Mouse (Mus musculus): ENCODE measurements around the gene Rdh9. TPM values are rescaled to one million over a fixed set of nuclear protein-coding genes. Genes with fewer than 3 reads are reported as not detected.
"Not testable (repeated sequence)": the region's sequence is repeated elsewhere in the genome, so short reads cannot be mapped to it uniquely, and the experiment has no call there.

Rdh9 gene
- polyA plus RNA-seq, 1 experiment from 2014 or later, result 0.32 TPM

DNA sequence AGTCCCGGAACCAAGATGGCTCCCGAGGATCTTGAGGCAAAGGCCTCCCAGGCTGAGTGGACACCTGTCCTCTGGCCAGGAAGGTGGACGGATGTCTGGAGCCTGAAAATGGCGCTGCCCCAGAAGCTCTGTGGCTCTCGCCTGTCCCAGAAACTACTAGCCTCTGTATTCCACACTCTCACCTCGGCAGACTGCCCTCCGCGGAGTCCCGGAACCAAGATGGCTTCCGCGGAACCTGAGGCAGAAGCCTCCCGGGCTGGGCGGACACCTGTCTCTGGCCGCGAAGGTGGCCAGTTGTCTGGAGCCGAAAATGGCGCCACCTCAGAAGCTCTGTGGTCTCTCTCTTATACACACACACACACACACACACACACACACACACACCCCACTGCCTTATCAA is 6.1 kb downstream of the Rdh9 start:
- not testable (repeated sequence) for H3K27ac ChIP-seq (ENCODE audit: low read length); H3K9ac ChIP-seq (replicated peaks; ENCODE audit: low read depth, low read length); H3K27me3 ChIP-seq (replicated peaks; ENCODE audit: control insufficient read depth, insufficient read depth, low read length); H3K36me3 ChIP-seq (ENCODE audit: control insufficient read depth, insufficient read depth); H3K9me3 ChIP-seq (ENCODE audit: control insufficient read depth, low read length); H3K4me2 ChIP-seq (ENCODE audit: low read length); H3K4me1 ChIP-seq (replicated peaks; ENCODE audit: control insufficient read depth, insufficient read depth, low read length); H3K4me3 ChIP-seq (replicated peaks; ENCODE audit: low read length); ATAC-seq
- WGBS, result 96% methylated on average over 17 of the region's 17 CpGs

DNA sequence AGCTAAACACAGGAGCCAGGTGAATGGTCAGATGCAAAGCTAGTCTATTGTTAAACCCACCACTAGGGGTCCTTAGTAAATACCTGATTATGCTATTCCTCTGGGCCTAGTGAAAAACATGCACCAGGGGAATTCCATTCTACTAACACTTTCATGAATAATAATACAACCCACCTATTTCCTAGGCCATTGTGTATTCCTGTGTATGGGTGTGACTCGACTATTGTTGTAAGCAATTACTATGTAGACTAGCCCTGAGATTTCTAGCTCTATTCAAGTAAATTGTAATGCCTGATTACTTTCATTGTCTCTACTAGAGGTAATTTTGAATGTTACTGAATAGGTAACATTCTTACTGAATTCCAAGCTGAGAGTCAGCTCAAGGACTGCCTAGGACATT is 9.2 kb downstream of the Rdh9 start:
- H3K9ac ChIP-seq (replicated peaks; ENCODE audit: low read depth, low read length); ATAC-seq; H3K4me1 ChIP-seq (replicated peaks; ENCODE audit: control insufficient read depth, insufficient read depth, low read length); H3K9me3 ChIP-seq (ENCODE audit: control insufficient read depth, low read length); H3K4me3 ChIP-seq (replicated peaks; ENCODE audit: low read length); H3K4me2 ChIP-seq (ENCODE audit: low read length); H3K27me3 ChIP-seq (replicated peaks; ENCODE audit: control insufficient read depth, insufficient read depth, low read length); H3K27ac ChIP-seq (ENCODE audit: low read length); H3K36me3 ChIP-seq (ENCODE audit: control insufficient read depth, insufficient read depth): not testable (repeated sequence)
- 65% methylated on average over 1 of the region's 1 CpGs for WGBS

DNA sequence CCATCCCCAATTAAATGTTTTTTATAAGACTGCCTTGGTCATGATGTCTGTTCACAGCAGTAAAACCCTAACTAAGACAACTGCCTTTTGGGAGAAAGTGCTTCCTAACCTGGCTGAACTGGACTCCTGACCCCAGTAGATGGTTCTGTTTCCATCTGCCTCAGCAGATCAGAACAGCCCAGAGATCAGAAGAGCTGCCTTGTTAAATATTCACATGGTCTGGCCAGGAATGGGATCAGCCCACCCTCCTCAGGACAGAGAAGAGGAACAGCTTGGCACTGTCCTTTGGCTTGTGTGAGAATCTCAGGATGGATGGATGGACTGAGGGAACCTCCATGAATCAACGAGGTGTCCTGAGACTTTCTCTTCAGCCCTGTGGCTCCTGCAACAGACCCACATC is 23.1 kb downstream of the Rdh9 start:
- Histone ChIP-seq H3K36me3 (ENCODE audit: control insufficient read depth, insufficient read depth) (no peaks in the 10 kb centered on the region), H3K9me3 (ENCODE audit: control insufficient read depth, low read length) (no peaks in the 10 kb centered on the region), H3K27ac (ENCODE audit: low read length) (no peak overlapping the region), H3K4me3 (replicated peaks; ENCODE audit: low read length) (no peak overlapping the region), H3K27me3 (replicated peaks; ENCODE audit: control insufficient read depth, insufficient read depth, low read length) (no peaks in the 10 kb centered on the region), H3K4me1 (replicated peaks; ENCODE audit: control insufficient read depth, insufficient read depth, low read length) (no peaks in the 10 kb centered on the region), H3K9ac (replicated peaks; ENCODE audit: low read depth, low read length) (no peak overlapping the region), H3K4me2 (ENCODE audit: low read length) (no peak overlapping the region)
- no peak for ATAC-seq
- 78% methylated on average over 1 of the region's 1 CpGs for WGBS

DNA sequence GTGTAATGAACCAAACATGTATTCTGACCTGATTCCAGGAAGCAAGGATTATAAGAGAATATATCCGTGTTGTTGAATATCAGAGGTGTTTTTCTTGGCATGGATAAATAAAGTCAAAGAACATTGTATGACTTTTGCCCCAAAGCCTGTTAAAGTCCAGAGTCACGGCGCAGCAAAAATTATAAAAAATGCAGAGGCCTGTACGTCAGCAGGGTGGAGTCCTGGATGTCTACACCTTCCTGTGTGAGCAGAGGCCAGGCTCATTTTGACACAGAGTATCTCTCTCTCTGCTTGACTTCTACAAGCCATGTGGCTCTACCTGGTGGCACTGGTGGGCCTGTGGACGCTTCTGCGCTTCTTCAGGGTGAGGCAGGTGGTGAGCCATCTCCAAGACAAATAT is 24.7 kb downstream of the Rdh9 start, which contains the start of gene Rdh16:
Gene Rdh16, plus strand, starts transcription at position 262 of the 400 bp plus-strand sequence.
- no peak for ATAC-seq
- WGBS, result 92% methylated on average over 6 of the region's 6 CpGs
- Histone ChIP-seq H3K27ac (ENCODE audit: low read length) (no peak within 1 kb of the TSS), H3K27me3 (replicated peaks; ENCODE audit: control insufficient read depth, insufficient read depth, low read length) (no peaks in the 10 kb centered on the region), H3K36me3 (ENCODE audit: control insufficient read depth, insufficient read depth) (no peaks in the 10 kb centered on the region), H3K4me3 (replicated peaks; ENCODE audit: low read length) (no peak within 1 kb of the TSS), H3K9ac (replicated peaks; ENCODE audit: low read depth, low read length) (no peak within 1 kb of the TSS), H3K9me3 (ENCODE audit: control insufficient read depth, low read length) (no peaks in the 10 kb centered on the region), H3K4me2 (ENCODE audit: low read length) (no peak within 1 kb of the TSS), H3K4me1 (replicated peaks; ENCODE audit: control insufficient read depth, insufficient read depth, low read length) (no peaks in the 10 kb centered on the region)

DNA sequence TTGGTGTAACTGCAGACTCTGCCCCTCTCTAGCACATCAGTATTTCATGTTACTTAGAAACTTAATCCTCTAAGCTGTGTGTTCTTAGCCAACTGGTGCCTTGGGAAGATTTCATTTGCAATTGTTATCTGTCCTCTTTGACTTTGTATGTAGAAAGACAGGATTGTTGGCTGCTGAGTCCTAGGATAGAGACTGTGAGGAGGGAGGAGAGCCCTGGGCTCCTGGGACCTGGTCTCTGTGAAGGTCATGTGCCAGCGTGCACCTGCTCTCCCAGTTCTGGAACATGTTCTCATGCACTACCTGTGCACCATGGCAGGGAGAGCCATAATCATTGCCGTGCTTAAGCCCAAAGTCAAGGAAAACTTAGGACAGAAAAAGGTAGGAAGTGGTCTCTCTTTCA is 25.4 kb downstream of the Rdh9 start:
- no peaks in the 10 kb centered on the region for H3K4me1 ChIP-seq (replicated peaks; ENCODE audit: control insufficient read depth, insufficient read depth, low read length)
- no peak for ATAC-seq
- H3K4me2 ChIP-seq (ENCODE audit: low read length), result no peak overlapping the region
- H3K4me3 ChIP-seq (replicated peaks; ENCODE audit: low read length), result no peak overlapping the region
- no peak overlapping the region for H3K27ac ChIP-seq (ENCODE audit: low read length)
- no peak overlapping the region for H3K9ac ChIP-seq (replicated peaks; ENCODE audit: low read depth, low read length)
- no peaks in the 10 kb centered on the region for H3K27me3 ChIP-seq (replicated peaks; ENCODE audit: control insufficient read depth, insufficient read depth, low read length)
- H3K9me3 ChIP-seq (ENCODE audit: control insufficient read depth, low read length), result no peaks in the 10 kb centered on the region
- 92% methylated on average over 2 of the region's 2 CpGs for WGBS
- no peaks in the 10 kb centered on the region for H3K36me3 ChIP-seq (ENCODE audit: control insufficient read depth, insufficient read depth)

DNA sequence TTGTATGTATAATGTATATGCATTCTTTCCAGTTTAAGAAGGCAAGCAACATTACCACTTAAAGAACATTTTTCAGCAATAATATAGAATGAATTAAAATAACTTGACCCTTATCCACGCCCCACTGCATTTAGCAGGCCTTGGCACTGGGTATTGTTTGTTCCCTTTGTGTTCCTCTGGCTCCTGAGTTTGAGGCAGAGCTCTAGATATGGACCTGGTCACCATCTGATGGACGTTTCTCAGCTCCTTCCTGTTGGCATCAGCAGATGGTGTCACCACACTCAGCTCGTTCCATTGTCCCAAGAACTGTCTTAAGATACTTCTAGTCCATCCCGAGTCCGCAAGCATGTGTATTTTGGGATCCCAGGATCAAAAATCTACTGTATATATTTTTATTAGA is 26.1 kb downstream of the Rdh9 start:
- Histone ChIP-seq H3K4me3 (replicated peaks; ENCODE audit: low read length) (no peak overlapping the region), H3K27me3 (replicated peaks; ENCODE audit: control insufficient read depth, insufficient read depth, low read length) (no peaks in the 10 kb centered on the region), H3K9me3 (ENCODE audit: control insufficient read depth, low read length) (no peaks in the 10 kb centered on the region), H3K36me3 (ENCODE audit: control insufficient read depth, insufficient read depth) (no peaks in the 10 kb centered on the region), H3K4me1 (replicated peaks; ENCODE audit: control insufficient read depth, insufficient read depth, low read length) (no peaks in the 10 kb centered on the region), H3K4me2 (ENCODE audit: low read length) (no peak overlapping the region), H3K27ac (ENCODE audit: low read length) (no peak overlapping the region), H3K9ac (replicated peaks; ENCODE audit: low read depth, low read length) (no peak overlapping the region)
- ATAC-seq, result no peak
- WGBS, result 80% methylated on average over 5 of the region's 5 CpGs

DNA sequence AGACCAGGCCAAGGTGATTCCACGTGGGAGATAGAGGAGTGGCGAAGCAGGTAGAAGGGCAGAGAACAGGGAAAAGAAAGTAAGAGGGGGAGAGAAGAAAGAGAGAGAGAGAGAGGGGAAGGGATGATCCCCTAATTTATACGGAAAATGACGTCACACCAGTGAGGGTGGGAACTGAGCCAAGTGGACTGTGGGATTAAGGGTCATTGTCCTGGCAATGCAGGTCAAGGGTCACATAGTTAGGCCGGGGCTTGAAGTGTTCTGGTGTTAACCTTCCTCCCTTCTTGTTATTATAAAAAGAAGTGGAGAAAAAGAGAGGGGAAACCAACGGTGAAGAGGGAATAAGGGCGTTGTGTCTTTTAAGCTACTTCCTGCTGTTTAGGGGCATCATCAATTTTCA is 28.2 kb downstream of the Rdh9 start:
- 69% methylated on average over 7 of the region's 7 CpGs for WGBS
- H3K27ac ChIP-seq (ENCODE audit: low read length), result no peak overlapping the region
- no peak overlapping the region for H3K9ac ChIP-seq (replicated peaks; ENCODE audit: low read depth, low read length)
- H3K4me1 ChIP-seq (replicated peaks; ENCODE audit: control insufficient read depth, insufficient read depth, low read length), result no peaks in the 10 kb centered on the region
- H3K36me3 ChIP-seq (ENCODE audit: control insufficient read depth, insufficient read depth), result no peaks in the 10 kb centered on the region
- no peaks in the 10 kb centered on the region for H3K27me3 ChIP-seq (replicated peaks; ENCODE audit: control insufficient read depth, insufficient read depth, low read length)
- H3K4me3 ChIP-seq (replicated peaks; ENCODE audit: low read length), result no peak overlapping the region
- ATAC-seq, result no peak
- no peaks in the 10 kb centered on the region for H3K9me3 ChIP-seq (ENCODE audit: control insufficient read depth, low read length)
- H3K4me2 ChIP-seq (ENCODE audit: low read length), result no peak overlapping the region

DNA sequence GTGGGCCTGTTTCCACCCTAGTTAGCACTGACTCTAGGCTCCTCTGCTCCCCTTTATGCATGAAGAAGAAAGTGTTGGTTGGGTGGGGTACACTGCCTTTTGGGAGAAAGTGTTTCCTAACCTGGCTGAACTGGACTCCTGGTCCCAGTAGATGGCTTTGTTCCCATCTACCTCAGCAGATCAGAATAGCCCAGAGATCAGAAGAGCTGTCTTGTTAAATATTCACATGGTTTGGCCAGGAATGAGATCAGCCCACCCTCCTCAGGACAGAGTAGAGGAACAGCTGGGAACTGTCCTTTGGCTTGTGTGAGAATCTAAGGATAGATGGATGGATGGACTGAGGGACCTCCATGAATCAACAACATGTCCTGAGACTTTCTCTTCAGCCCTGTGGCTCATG is 39.7 kb downstream of the Rdh9 start:
- Histone ChIP-seq H3K4me1 (replicated peaks; ENCODE audit: control insufficient read depth, insufficient read depth, low read length) (no peaks in the 10 kb centered on the region), H3K4me2 (ENCODE audit: low read length) (no peak overlapping the region), H3K9ac (replicated peaks; ENCODE audit: low read depth, low read length) (no peak overlapping the region), H3K9me3 (ENCODE audit: control insufficient read depth, low read length) (no peaks in the 10 kb centered on the region), H3K27me3 (replicated peaks; ENCODE audit: control insufficient read depth, insufficient read depth, low read length) (no peaks in the 10 kb centered on the region), H3K36me3 (ENCODE audit: control insufficient read depth, insufficient read depth) (no peaks in the 10 kb centered on the region), H3K4me3 (replicated peaks; ENCODE audit: low read length) (no peak overlapping the region), H3K27ac (ENCODE audit: low read length) (no peak overlapping the region)
- no peak for ATAC-seq

DNA sequence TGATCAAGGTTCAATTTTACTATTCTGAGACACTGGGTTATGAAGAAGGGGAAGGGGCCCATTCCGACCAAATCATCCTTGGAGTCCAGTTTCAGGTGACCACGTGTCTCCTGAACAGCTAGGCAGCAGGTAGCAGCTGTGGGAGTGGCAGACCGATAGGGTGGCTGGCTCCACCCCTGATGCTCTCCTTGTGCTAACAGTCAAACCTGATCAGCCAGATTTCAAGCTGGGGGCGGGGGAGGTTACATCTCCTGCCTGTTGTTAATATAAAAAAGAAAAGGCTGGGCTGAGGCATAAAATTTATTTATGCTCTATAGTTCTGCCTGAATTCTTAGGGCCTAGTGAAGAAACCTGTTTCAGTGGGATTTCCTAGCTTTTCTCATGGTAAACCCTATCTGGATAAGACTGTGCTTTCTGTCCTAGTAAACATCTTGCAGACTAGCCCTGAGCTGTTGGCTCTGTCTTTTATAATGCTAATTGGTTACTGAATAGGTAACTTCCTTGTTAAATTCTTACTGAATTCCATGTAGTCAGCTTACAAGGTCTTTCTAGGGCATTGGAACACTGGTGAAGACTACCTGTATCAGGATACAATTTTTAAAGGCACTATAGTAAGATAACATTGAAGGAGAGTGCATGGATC is 41.2 kb downstream of the Rdh9 start:
- H3K4me2 ChIP-seq (ENCODE audit: low read length); H3K27ac ChIP-seq (ENCODE audit: low read length); H3K9me3 ChIP-seq (ENCODE audit: control insufficient read depth, low read length); H3K27me3 ChIP-seq (replicated peaks; ENCODE audit: control insufficient read depth, insufficient read depth, low read length); ATAC-seq; H3K4me1 ChIP-seq (replicated peaks; ENCODE audit: control insufficient read depth, insufficient read depth, low read length); H3K9ac ChIP-seq (replicated peaks; ENCODE audit: low read depth, low read length); H3K36me3 ChIP-seq (ENCODE audit: control insufficient read depth, insufficient read depth); H3K4me3 ChIP-seq (replicated peaks; ENCODE audit: low read length): not testable (repeated sequence)
- 82% methylated on average over 4 of the region's 4 CpGs for WGBS

DNA sequence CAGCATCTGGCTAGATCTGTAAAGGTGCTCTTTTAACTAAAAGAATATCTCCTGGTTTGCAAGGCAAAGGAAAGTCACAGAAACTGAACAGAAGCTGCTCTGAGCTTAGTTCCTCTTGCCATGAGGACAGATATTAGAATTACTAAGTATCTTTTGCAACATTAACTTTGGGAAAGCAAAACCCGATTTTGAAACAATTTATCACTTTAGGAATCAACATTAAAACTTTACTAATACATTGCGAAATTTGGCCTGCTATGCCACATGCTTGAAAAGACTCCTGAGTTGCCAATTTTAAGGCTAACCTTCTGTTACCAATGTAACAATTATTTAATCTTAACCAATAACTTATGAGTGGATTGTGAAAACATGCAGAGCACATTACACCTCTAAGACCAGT is 45.6 kb downstream of the Rdh9 start:
- not testable (repeated sequence) for H3K27ac ChIP-seq (ENCODE audit: low read length); H3K4me1 ChIP-seq (replicated peaks; ENCODE audit: control insufficient read depth, insufficient read depth, low read length); ATAC-seq; H3K9me3 ChIP-seq (ENCODE audit: control insufficient read depth, low read length); H3K4me3 ChIP-seq (replicated peaks; ENCODE audit: low read length); H3K27me3 ChIP-seq (replicated peaks; ENCODE audit: control insufficient read depth, insufficient read depth, low read length); H3K4me2 ChIP-seq (ENCODE audit: low read length); H3K36me3 ChIP-seq (ENCODE audit: control insufficient read depth, insufficient read depth); H3K9ac ChIP-seq (replicated peaks; ENCODE audit: low read depth, low read length)
- WGBS, result 92% methylated on average over 2 of the region's 2 CpGs

All from forebrain, embryonic 16.5 days (tissue).